Mouse (Mus musculus) frontal cortex, postnatal 36 days (tissue): ENCODE data around the gene Tnfsf18.
A peak's percentile ranks its signal among the peaks of the same experiment; 100 is the strongest.

Experiments used
- DNase-seq, 2 experiments: peaks; one replicate each; pipeline ENCODE4 v3.0.0; 2022; ENCODE audit warnings: low spot score in 2 of 2

Gene Tnfsf18

DNA sequence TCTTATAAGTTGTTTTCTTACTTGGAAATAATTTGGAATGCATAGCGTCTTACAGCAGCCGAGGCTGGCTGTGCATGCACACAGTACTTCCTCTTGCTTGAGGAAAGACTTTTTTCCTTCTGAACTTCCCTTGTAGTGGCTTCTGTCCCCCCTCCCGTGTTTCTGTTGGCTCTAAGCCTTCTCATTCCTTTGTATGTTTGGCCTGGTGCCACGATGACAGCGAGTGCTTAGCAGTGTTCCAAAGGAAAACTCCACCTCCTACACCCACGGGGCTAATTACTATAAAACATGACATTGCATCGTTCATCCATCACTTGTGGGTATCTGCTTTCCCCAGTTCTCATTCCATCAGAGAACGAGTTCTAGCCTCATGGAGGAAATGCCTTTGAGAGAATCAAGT lies at the start of gene Tnfsf18:
Gene Tnfsf18 (plus strand): TSS at position 313 of the 400 bp plus-strand sequence.
- DNase-seq = no peak

- no peak for DNase-seq
Measured at GRCm38 (mm10) chr1:161444858-161445257, 49.6 kb upstream of the Tnfsf18 start.

DNA sequence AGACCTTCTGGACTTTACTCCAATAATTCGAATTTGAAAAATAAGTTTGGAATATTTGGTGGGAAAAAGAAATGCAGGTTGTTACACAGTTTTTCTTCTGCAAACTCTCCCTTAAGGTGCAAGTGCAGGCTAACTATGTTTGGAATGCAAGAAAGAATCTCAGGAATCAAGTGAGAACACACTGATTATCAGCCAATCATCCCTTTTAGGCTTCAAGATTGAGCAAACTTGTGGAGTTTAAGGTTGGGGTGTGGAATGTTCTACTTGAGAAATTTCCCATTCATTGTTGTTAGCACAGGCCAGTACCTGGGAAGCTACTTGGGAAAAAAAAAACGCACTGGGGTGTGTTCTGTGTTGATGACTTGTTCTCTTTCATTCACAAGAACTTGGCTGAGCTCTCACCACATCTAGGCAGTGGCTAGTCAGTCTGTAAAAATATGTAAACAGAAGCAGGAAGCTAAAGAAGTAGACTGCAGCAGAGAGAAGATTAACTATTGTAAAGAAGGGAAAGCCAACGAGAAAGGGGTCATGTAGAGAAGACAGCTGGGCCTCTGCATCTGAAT lies 42.7 kb upstream of the Tnfsf18 start:
- DNase-seq = no peak

DNA sequence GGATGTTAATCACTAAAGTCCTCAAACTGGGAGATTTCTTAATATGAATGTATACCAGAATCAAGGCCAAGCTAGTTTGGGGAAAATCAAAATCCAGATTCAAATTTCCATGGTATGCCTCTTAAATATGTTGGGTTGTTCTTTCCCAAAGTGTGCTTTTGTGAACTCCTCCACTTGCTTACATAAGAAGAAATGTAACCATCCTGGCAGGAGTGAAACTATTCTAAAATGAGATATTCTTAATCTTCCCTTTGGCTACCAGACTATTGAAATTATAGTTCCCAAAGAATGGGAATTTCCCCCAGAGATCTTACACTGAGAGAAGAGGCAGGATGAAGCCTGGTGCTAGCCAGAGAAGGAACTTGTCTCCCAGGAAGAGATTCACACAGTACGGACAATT lies 42.2 kb upstream of the Tnfsf18 start:
- DNase-seq = no peak

- peak; percentile 24 to 37 for DNase-seq
Measured at GRCm38 (mm10) chr1:161463388-161464085, 30.9 kb upstream of the Tnfsf18 start.

DNA sequence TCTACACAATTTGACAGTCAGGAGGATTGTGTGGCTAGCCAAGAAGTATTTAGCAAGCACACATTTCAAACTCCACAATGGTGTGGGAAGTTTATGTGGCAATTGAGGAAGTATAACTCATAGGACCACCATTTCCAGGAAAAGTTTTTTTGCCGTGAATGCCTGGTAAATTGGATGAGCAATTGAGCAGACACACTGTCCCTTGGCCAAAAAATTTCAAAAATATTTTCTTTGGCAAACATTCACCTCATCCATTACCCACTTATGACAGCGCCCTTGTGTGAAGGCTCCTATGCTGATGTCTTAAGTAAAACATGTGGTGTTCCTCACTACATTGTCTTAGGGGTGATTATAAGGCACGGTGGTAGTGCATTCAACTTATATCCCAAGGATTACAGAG lies 17.2 kb upstream of the Tnfsf18 start:
- DNase-seq = no peak

DNA sequence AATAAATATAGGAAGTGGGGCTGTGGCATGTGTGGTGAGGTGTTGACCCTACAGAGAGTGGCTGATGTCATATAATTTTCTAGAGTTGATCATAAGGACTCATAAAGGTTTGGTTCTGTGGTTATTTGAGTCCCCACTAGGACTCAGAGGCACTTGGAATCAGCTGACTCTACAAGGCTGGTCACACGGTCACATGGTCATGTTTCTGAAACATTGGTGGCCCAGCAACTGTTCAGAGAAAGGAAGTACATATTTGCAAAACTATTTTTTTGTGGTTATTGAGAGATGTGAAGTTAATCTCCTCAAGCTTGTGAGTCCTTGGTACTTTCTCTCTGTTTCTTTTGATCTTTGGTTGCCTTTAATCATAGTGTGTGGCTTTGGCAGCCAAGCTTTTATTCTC lies 14.6 kb upstream of the Tnfsf18 start:
- no peak for DNase-seq

DNA sequence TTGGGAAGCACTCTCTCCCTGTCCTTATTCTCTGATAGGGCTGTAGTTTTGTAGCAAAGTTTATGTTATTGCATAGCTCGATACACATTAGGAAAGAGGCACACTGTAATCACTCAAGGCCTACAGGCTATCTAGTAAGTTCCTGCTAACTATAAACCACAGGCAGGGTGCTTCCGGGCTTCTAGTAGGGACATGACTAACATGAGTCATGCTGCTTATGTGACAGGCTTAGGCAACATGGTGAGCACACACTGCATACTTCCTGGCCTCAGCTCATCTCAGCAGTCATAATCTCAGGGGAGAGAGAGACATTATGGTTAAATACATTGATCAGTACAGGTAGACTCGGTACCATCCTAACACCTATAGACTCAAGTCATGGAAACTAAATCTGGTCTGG lies 12.2 kb upstream of the Tnfsf18 start:
- DNase-seq = no peak

- no peak for DNase-seq
Measured at GRCm38 (mm10) chr1:161487069-161487468, 7.4 kb upstream of the Tnfsf18 start.

DNA sequence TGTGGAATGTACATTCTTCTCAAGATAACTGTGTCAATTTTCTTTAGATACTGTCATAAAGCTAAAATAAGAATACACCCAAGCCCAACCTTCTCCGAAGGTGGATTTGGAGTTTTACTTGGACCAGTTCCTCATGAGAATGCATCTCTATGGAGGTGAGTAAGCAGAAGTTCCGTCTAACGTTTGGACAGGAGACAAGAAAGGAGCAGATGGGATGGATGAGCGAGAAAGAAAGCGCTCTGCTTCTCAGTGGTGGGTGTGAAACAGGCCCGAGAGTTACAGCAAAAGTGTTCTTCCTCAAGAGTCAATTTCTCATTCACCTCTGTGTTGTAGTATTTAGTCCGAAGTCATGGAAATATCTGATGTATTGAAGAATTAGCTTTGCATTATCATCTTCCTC lies 2.7 kb upstream of the Tnfsf18 start:
- peak; percentile 31 to 73 for DNase-seq

DNA sequence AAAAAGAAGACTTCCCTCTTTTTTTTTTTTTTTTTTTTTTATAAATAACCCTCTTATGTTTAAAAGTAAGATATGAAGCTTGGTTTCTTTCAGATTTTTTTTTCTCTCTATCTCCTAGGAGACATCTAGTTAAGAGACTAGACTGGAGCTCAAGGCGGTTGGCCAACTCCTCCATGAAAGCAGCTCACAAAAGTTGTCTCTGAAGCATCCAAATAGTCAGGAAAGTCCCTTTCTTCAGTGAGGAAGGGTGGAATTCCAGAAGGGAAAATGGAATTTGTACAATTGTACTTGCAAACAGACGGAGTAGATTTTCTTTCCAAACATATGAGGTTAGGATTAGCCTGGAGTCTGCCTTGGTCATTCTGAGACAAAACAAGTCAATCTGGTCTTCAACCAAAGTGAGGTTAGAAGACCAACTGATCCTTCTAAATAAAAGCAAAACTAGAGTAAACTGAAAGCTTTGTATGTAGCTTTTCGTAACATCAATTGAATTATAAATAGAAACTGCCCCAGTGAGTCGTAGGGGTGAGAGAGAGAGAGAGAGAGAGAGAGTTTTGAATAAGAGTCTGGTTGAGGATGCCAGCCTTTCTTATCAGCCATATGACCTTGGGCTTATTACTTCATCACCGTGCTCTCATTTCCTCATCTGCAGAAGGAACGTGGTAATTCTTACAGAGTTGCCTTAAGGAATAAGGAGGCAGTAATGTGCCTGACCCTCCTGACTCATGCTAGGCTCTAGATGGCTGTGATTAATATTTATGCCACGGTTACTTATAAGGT lies 2.6 kb downstream of the Tnfsf18 start:
- no peak for DNase-seq

- DNase-seq = no peak
Measured at GRCm38 (mm10) chr1:161500114-161500810, 5.8 kb downstream of the Tnfsf18 start.

DNA sequence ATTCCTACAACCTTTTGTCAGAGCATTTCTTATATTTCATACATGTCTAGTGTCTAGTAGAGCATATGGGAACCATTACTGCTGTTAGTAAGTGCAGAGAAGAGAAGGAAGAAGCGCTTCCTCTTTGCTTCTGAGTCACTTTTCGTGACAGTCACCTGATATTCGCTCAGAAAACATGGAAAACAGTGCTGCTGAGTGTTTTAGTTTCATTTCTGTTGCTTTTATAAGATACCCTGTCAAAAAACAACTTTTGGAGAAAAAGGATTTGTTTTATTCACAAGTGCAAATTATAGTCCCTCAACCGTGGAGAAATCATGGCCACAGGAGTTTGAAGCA lies 6.3 kb downstream of the Tnfsf18 start:
- DNase-seq = no peak

- peak; percentile 37 to 58 for DNase-seq
Measured at GRCm38 (mm10) chr1:161506317-161506716, 11.9 kb downstream of the Tnfsf18 start.

DNA sequence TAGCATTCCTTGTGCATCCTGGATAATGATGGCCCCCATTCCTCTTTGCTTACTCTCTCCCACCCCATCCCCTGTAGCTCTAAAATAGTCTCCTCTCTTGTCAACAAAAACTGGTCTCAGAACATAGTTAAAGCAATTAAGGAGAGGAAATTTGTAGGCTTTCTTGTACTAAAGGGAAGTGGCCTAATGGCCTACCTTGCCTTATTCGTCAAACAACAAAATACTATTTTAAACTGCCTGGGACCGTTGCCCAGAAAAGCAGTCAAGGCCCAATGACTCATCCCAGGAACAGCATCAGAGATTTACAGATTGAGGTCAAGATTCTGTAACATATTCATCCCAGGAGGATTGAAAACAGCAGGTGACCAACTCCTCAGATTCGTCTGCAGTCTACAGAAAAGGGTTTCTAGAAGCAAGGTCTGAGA lies 13.2 kb downstream of the Tnfsf18 start:
- DNase-seq = no peak

GRCm38 (mm10) chr1:161517355-161517754 lies 22.9 kb downstream of the Tnfsf18 start:
- no peak for DNase-seq

DNA sequence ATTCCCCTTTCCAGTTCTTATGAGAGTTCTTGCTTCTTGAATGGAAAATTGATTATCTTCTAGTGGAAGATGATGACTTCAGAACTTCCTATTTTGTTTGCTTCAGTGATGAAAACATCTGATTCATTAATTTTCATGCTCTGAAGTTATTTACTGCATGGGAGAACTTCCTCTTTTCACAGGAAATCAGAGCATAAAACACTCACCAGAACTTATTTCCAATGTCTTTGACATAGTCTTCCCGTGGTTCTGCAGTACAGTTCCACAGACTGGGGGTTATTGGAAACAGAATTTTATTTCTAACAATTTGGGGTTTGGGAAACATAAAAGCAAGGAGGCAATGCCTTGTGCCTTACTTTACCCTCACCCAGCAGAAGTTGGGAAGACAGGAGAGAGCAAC lies 25.8 kb downstream of the Tnfsf18 start:
- no peak for DNase-seq

DNA sequence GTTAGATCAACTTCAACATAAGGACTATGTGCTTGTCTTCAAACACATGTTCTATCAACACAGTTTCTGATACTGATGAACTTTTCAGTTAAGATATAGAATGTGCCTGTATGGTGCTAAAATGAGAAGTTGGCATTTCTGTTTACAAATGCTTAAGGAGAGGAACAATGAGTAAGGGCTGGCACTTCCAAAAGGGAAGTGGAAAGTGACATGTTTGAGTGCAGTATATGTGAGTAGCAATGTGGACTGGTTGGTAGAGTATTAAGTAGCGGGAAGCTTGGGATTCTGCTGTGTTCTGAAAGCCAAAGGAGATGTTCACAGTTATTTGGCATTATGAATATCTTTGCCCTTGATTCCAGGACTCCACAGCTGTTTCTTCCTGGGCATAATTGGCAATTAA lies 33.7 kb downstream of the Tnfsf18 start:
- no peak for DNase-seq

DNA sequence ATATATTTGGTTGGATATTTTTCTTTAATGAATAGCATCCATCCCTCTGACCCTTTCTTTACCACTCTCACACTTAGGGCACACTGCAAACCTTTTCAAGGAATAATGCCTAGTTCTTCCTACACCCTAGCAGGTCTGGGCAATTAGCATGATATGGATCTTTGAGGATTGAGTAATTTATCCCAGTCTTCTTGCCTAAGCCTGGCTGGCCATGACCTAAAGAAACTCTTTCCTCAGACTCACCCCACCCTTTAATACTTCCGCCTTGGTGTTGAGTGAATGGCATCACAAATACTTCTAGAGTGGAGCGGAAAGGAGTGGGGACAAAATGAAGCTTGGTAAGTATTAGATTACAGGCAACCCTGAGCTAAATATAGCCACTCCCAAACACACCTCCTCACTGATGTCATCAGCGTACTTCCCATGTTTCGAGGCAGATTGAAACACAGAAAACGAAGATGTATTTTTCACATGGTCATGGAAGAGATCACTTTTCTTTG lies 56.2 kb downstream of the Tnfsf18 start:
- DNase-seq = no peak

DNA sequence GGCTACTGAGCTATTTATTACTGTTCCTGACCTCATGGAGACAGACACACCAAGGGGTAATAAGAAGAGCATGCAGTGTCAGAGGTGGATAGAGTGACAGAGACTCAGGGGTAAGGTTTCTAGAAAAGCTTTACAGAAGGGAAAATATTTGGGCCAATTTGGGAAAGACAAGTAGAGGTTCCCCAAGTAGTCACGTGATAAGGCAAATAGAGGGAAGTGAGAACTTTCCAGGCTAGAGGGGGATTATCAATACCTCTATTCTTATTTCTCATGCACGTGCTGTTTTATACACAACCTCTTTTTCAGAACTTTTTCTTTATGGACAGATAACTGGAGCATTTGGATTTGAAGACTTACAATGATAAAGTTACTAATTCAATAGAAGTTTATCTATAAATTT lies 57.6 kb downstream of the Tnfsf18 start:
- DNase-seq = no peak
